Mouse (Mus musculus): ENCODE results near the gene Eva1c.

GRCm38 (mm10) chr16:90833041-90833791 is 6.7 kb downstream of the Eva1c start:
- no peak for TF ChIP-seq CTCF (IDR thresholded peaks at IDR 0.05; ENCODE audit: borderline replicate concordance, insufficient read depth, low read depth, low read length)
- no peak for TF ChIP-seq POLR2A (IDR thresholded peaks at IDR 0.05; ENCODE audit: borderline replicate concordance, insufficient read depth, low read length)
